Mouse (Mus musculus): ENCODE results near the gene Snx21. TPM values are rescaled to one million over a fixed set of nuclear protein-coding genes. Genes with fewer than 3 reads are reported as not detected.

The Snx21 gene
- polyA plus RNA-seq, 1 experiment from 2014 or later = 19.1 TPM

- ATAC-seq (ENCODE audit: insufficient read depth) (no peak), DNase-seq (no peak)
- Histone ChIP-seq H3K36me3 (ENCODE audit: insufficient read depth) (peaks cover 57% of the 10 kb centered on the region), H3K27me3 (ENCODE audit: insufficient read depth, low read length) (no peaks in the 10 kb centered on the region), H3K4me2 (no peak overlapping the region), H3K4me1 (ENCODE audit: insufficient read depth) (no peaks in the 10 kb centered on the region), H3K9ac (no peak overlapping the region), H3K27ac (ENCODE audit: low read depth) (no peak overlapping the region), H3K4me3 (ENCODE audit: low read depth, low read length) (no peak overlapping the region), H3K9me3 (ENCODE audit: low read depth, low read length) (no peaks in the 10 kb centered on the region)
- 86% methylated on average over 4 of the region's 4 CpGs for WGBS
- no peak for TF ChIP-seq CTCF (IDR thresholded peaks at IDR 0.05; ENCODE audit: low read depth)
Observed at GRCm38 (mm10) chr2:164748191-164748590, 37.4 kb upstream of the Snx21 start.

- H3K27me3 ChIP-seq (ENCODE audit: insufficient read depth, low read length) = no peaks in the 10 kb centered on the region
- WGBS = 91% methylated on average over 6 of the region's 6 CpGs
Observed at GRCm38 (mm10) chr2:164748991-164749390, 36.6 kb upstream of the Snx21 start.

GRCm38 (mm10) chr2:164752454-164752853, 33.2 kb upstream of the Snx21 start:
- Histone ChIP-seq H3K4me2 (no peak overlapping the region), H3K27ac (ENCODE audit: low read depth) (no peak overlapping the region), H3K4me3 (ENCODE audit: low read depth, low read length) (no peak overlapping the region), H3K9ac (no peak overlapping the region), H3K4me1 (ENCODE audit: insufficient read depth) (no peaks in the 10 kb centered on the region), H3K36me3 (ENCODE audit: insufficient read depth) (peaks cover 95% of the 10 kb centered on the region), H3K9me3 (ENCODE audit: low read depth, low read length) (no peaks in the 10 kb centered on the region), H3K27me3 (ENCODE audit: insufficient read depth, low read length) (no peaks in the 10 kb centered on the region)
- 80% methylated on average over 2 of the region's 2 CpGs for WGBS
- TF ChIP-seq CTCF (IDR thresholded peaks at IDR 0.05; ENCODE audit: low read depth) = no peak
- DNase-seq (no peak), ATAC-seq (ENCODE audit: insufficient read depth) (no peak)

More at GRCm38 (mm10) chr2:164748991-164749390, 36.6 kb upstream of the Snx21 start:
- DNase-seq (no peak), ATAC-seq (ENCODE audit: insufficient read depth) (no peak)
- no peaks in the 10 kb centered on the region for H3K4me1 ChIP-seq (ENCODE audit: insufficient read depth)
- no peak overlapping the region for H3K4me3 ChIP-seq (ENCODE audit: low read depth, low read length)
- no peaks in the 10 kb centered on the region for H3K9me3 ChIP-seq (ENCODE audit: low read depth, low read length)
- H3K36me3 ChIP-seq (ENCODE audit: insufficient read depth) = peaks cover 64% of the 10 kb centered on the region
- H3K9ac ChIP-seq = no peak overlapping the region
- no peak overlapping the region for H3K27ac ChIP-seq (ENCODE audit: low read depth)
- H3K4me2 ChIP-seq = no peak overlapping the region
- TF ChIP-seq CTCF (IDR thresholded peaks at IDR 0.05; ENCODE audit: low read depth) = no peak

GRCm38 (mm10) chr2:164754105-164754504, 31.5 kb upstream of the Snx21 start:
- TF ChIP-seq CTCF (IDR thresholded peaks at IDR 0.05; ENCODE audit: low read depth) = no peak

GRCm38 (mm10) chr2:164754800-164755199, 30.8 kb upstream of the Snx21 start:
- Histone ChIP-seq H3K4me3 (ENCODE audit: low read depth, low read length) (no peak overlapping the region), H3K4me1 (ENCODE audit: insufficient read depth) (no peaks in the 10 kb centered on the region), H3K4me2 (no peak overlapping the region), H3K36me3 (ENCODE audit: insufficient read depth) (peaks cover 95% of the 10 kb centered on the region), H3K27ac (ENCODE audit: low read depth) (no peak overlapping the region), H3K9ac (no peak overlapping the region), H3K9me3 (ENCODE audit: low read depth, low read length) (no peaks in the 10 kb centered on the region), H3K27me3 (ENCODE audit: insufficient read depth, low read length) (no peaks in the 10 kb centered on the region)
- TF ChIP-seq CTCF (IDR thresholded peaks at IDR 0.05; ENCODE audit: low read depth) = no peak
- no peak for DNase-seq
- no peak for ATAC-seq (ENCODE audit: insufficient read depth)
- 83% methylated on average over 2 of the region's 2 CpGs for WGBS

More at GRCm38 (mm10) chr2:164754105-164754504, 31.5 kb upstream of the Snx21 start:
- Histone ChIP-seq H3K27ac (ENCODE audit: low read depth) (no peak overlapping the region), H3K9ac (no peak overlapping the region), H3K4me1 (ENCODE audit: insufficient read depth) (no peaks in the 10 kb centered on the region), H3K4me2 (no peak overlapping the region), H3K27me3 (ENCODE audit: insufficient read depth, low read length) (no peaks in the 10 kb centered on the region), H3K9me3 (ENCODE audit: low read depth, low read length) (no peaks in the 10 kb centered on the region), H3K4me3 (ENCODE audit: low read depth, low read length) (no peak overlapping the region), H3K36me3 (ENCODE audit: insufficient read depth) (peaks cover 95% of the 10 kb centered on the region)
- WGBS = 77% methylated on average over 11 of the region's 11 CpGs
- DNase-seq (peak; percentile 11), ATAC-seq (ENCODE audit: insufficient read depth) (no peak)

- H3K4me1 ChIP-seq (ENCODE audit: insufficient read depth) = no peaks in the 10 kb centered on the region
- peaks cover 96% of the 10 kb centered on the region for H3K36me3 ChIP-seq (ENCODE audit: insufficient read depth)
- ATAC-seq (ENCODE audit: insufficient read depth) (no peak), DNase-seq (no peak)
- no peak for TF ChIP-seq CTCF (IDR thresholded peaks at IDR 0.05; ENCODE audit: low read depth)
- H3K9ac ChIP-seq = no peak overlapping the region
- whole genome bisulfite sequencing = 86% methylated on average over 11 of the region's 11 CpGs
- H3K9me3 ChIP-seq (ENCODE audit: low read depth, low read length) = no peaks in the 10 kb centered on the region
- H3K27ac ChIP-seq (ENCODE audit: low read depth) = no peak overlapping the region; the same call in 1 of the 2 replicates
- H3K4me3 ChIP-seq (ENCODE audit: low read depth, low read length) = no peak overlapping the region
- no peak overlapping the region for H3K4me2 ChIP-seq
- no peaks in the 10 kb centered on the region for H3K27me3 ChIP-seq (ENCODE audit: insufficient read depth, low read length)
Observed at GRCm38 (mm10) chr2:164757841-164758240, 27.8 kb upstream of the Snx21 start.

GRCm38 (mm10) chr2:164758692-164759091, 26.9 kb upstream of the Snx21 start:
- Histone ChIP-seq H3K27me3 (ENCODE audit: insufficient read depth, low read length) (no peaks in the 10 kb centered on the region), H3K4me2 (no peak overlapping the region), H3K9me3 (ENCODE audit: low read depth, low read length) (no peaks in the 10 kb centered on the region), H3K4me1 (ENCODE audit: insufficient read depth) (no peaks in the 10 kb centered on the region), H3K27ac (ENCODE audit: low read depth) (no peak overlapping the region), H3K4me3 (ENCODE audit: low read depth, low read length) (no peak overlapping the region), H3K36me3 (ENCODE audit: insufficient read depth) (peaks cover 96% of the 10 kb centered on the region), H3K9ac (no peak overlapping the region)
- TF ChIP-seq CTCF (IDR thresholded peaks at IDR 0.05; ENCODE audit: low read depth) = no peak
- no peak for DNase-seq
- 59% methylated on average over 1 of the region's 1 CpGs for WGBS
- ATAC-seq (ENCODE audit: insufficient read depth) = no peak

Measured in lung, embryonic 14.5 days (tissue).